Mouse (Mus musculus) heart, adult 2 months (tissue): ENCODE data around the gene Rerg. TPM values are rescaled to one million over a fixed set of nuclear protein-coding genes. Genes with fewer than 3 reads are reported as not detected.
A peak's percentile ranks its signal among the peaks of the same experiment; 100 is the strongest.

Experiments used
- DNase-seq, 2 experiments: peaks; one replicate each; pipeline ENCODE4 v3.0.0; 2021
- H3K27ac ChIP-seq: fragments of 200-600 bp; 2 replicates; pipeline ENCODE4 v1.8.1; 2022
- H3K27me3 ChIP-seq: fragments of 200-500 bp; 2 replicates; pipeline ENCODE4 v1.6.1; 2012; ENCODE audit warnings: mild to moderate bottlenecking, low read length, inconsistent platforms, mixed read lengths; ENCODE audit not compliant: control insufficient read depth, insufficient read depth
- H3K36me3 ChIP-seq: fragments of 200-500 bp; 2 replicates; pipeline ENCODE4 v1.6.1; 2012; ENCODE audit warnings: low read length, inconsistent platforms; ENCODE audit not compliant: control insufficient read depth, insufficient read depth
- H3K4me1 ChIP-seq: fragments of 200-500 bp; 2 replicates; pipeline ENCODE4 v1.6.1; 2011; ENCODE audit warnings: low read length; ENCODE audit not compliant: control insufficient read depth, insufficient read depth
- H3K4me3 ChIP-seq: fragments of 200-600 bp; 2 replicates; pipeline ENCODE4 v1.8.1; 2022
- H3K79me2 ChIP-seq: fragments of 200-500 bp; replicated peaks from 2 replicates; pipeline ENCODE4 v1.6.1; 2012; ENCODE audit warnings: mild to moderate bottlenecking, inconsistent platforms, low read length, moderate library complexity, mixed read lengths; ENCODE audit not compliant: control insufficient read depth, insufficient read depth
- H3K9ac ChIP-seq: fragments of 200-500 bp; 2 replicates; pipeline ENCODE4 v1.6.1; 2012; ENCODE audit warnings: low read depth, mild to moderate bottlenecking, control low read depth, inconsistent platforms, low read length, mixed read lengths
- CTCF ChIP-seq: fragments of 200-600 bp; IDR thresholded peaks from 2 replicates; pipeline ENCODE4 v1.8.1; 2022; ENCODE audit warnings: antibody characterized with exemption, mild to moderate bottlenecking, moderate library complexity
- EP300 ChIP-seq: fragments of 200-500 bp; IDR thresholded peaks from 2 replicates; pipeline ENCODE4 v1.6.1; 2011; ENCODE audit warnings: low read depth, low read length, control low read depth; ENCODE audit not compliant: insufficient read depth
- POLR2A ChIP-seq: fragments of 200-500 bp; IDR thresholded peaks from 2 replicates; pipeline ENCODE4 v1.6.1; 2011; ENCODE audit warnings: mild to moderate bottlenecking, low read depth, low read length, control low read depth; ENCODE audit not compliant: insufficient read depth
- WGBS: fragments of 180-500 bp; shearing (Covaris S2); methylation state at CpG from one replicate; pipeline ENCODE4 v1.1.7; 2018; 5-methylcytosine and 5-hydroxymethylcytosine counted together
- intact Hi-C: fragments of 180-260 bp; cut with DNase I; formaldehyde crosslinking; loops from one replicate; pipeline ENCODE4 v1.15.1; 2025
- polyA plus RNA-seq: library from polyadenylated mRNA; depleted of rRNA; stranded (reverse); fragments of >200 nt; gene quantifications from 2 replicates; pipeline ENCODE4 v1.2.3, GENCODE M21; 2012
- total RNA-seq, 2 experiments: library from RNA; stranded (reverse); gene quantifications; 2 replicates each; pipeline ENCODE4 v1.2.3; 2021

The Rerg gene
- total and polyA plus RNA-seq, 3 experiments = 1.5 to 4.5 (median 3.2) TPM

DNA sequence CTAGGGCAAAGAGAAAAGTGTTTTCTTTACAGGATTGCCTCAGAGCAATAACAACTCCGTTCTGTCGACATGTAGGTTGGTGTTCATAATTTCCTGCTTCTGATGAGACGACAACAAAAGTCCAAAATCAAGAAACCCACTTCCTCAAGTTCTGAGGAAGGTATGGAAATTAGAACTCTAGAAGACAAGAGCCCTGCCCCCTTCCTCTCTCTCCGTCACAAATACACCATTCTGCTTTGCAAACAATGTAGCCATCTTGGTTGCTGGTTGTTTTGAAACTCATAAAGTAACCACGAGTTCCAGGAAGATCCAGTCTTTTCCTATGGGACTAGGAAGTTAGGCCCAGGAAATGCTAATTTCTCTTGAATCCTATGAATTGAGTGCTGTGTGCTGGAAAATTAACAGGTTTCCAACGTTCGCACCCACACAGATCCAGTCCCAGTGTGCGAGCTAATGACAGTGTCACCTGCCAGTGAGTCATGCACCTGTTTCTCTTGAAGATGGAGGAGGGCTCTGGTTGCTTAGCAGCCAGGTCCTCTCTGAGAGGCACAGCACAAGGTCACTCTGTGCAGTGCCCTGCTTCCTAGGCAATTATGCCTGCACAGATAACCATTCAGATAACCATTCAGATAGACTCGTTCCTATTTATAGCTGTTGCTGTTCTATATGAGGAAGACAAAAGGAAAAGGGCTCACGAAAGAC lies 106.9 kb downstream of the Rerg start:
- Histone ChIP-seq H3K36me3 (no peaks in the 10 kb centered on the region), H3K9ac (no peak overlapping the region), H3K27me3 (no peaks in the 10 kb centered on the region), H3K4me1 (no peaks in the 10 kb centered on the region; the same call in 1 of the 2 replicates), H3K4me3 (no peak overlapping the region), H3K79me2 (no peaks in the 10 kb centered on the region), H3K27ac (no peak overlapping the region)
- DNase-seq = no peak
- TF ChIP-seq CTCF (no peak), POLR2A (no peak), EP300 (no peak)
- intact Hi-C loops = no loop called here
- WGBS = 46% methylated on average over 10 of the region's 10 CpGs

DNA sequence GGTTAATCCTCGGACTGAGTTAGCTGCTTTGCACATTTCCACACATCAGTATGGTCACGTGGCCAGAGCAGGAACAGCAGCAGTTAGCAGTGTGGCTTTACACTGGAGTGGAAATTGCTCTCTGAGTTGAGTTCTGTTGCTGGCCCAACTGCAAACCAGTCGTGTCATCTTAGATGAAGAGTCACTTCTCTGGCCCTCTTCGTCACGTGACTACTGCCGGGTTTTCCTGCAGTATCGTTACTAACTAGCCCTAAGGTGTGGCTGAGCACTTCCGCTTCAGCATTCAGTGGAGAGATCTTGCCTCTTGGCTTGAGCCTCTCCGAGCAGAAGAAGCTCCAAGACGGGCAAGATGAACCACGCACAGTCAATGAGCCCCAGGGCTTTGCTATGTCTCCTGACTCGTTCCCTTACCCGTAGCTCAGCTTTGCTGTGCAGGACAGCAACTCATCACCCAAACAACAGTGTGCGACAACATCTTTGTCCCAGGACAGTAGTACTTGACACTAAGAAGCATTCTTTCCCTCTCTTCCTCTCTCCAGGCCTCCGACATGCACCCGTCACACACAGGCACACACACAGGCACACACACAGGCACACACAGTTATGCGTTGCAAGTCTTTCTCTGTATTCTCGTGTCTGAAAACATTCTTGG lies 108.3 kb downstream of the Rerg start:
- no peak for TF ChIP-seq CTCF
- TF ChIP-seq EP300 = no peak
- TF ChIP-seq POLR2A = no peak
- DNase-seq = no peak
- no peaks in the 10 kb centered on the region for H3K36me3 ChIP-seq
- intact Hi-C loops = no loop called here
- H3K27me3 ChIP-seq = no peaks in the 10 kb centered on the region
- H3K9ac ChIP-seq = no peak overlapping the region
- WGBS = 90% methylated on average over 18 of the region's 18 CpGs
- no peaks in the 10 kb centered on the region for H3K79me2 ChIP-seq
- no peaks in the 10 kb centered on the region; the same call in 1 of the 2 replicates for H3K4me1 ChIP-seq
- H3K27ac ChIP-seq = no peak overlapping the region
- no peak overlapping the region for H3K4me3 ChIP-seq

DNA sequence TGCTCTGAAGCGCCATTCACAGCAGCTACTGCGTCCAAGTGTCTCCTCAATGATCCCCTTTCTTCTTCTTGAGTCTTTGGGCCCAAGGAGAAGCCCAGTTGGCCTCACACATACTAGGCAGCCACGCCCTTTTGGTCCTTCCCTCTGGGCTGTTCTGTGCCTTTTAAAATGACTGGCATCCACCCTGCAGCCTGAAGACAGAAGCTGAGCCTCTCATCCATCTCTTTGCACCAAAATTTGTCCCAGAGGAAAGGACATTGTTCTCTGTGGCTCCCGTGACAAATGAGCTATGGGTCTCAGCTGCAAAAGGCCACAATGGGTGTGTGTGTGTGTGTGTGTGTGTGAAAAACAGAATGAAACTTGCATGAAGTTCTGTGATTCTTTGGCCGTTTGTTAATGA lies 109.7 kb downstream of the Rerg start:
- intact Hi-C loops = no loop called here
- 71% methylated on average over 5 of the region's 5 CpGs for WGBS
- DNase-seq = no peak
- no peak overlapping the region for H3K9ac ChIP-seq
- no peaks in the 10 kb centered on the region for H3K36me3 ChIP-seq
- no peak overlapping the region for H3K27ac ChIP-seq
- H3K4me3 ChIP-seq = no peak overlapping the region
- H3K4me1 ChIP-seq = no peaks in the 10 kb centered on the region; the same call in 1 of the 2 replicates
- no peaks in the 10 kb centered on the region for H3K79me2 ChIP-seq
- H3K27me3 ChIP-seq = no peaks in the 10 kb centered on the region
- TF ChIP-seq CTCF (no peak), POLR2A (no peak)

DNA sequence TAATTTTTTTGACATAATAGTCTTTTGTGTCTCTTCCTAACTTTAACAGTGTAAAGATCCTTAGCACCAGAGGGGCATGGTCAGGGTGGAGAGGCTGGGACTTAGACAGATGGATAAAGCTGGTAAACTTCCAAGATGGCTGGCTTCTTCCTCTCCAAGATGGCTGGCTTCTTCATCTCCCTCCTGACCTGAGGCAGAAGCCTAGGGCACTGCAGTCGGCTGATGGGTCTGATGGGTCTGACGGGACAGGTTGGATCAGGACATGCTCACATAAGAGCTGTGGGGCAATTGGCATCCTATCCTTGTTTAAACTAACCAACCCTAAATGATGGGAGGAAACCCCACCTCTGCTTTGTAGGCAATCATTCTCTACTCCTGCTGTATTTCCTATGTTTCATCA lies 112.0 kb downstream of the Rerg start:
- no peak for TF ChIP-seq POLR2A
- TF ChIP-seq EP300 = no peak
- TF ChIP-seq CTCF = no peak
- Histone ChIP-seq H3K79me2 (no peaks in the 10 kb centered on the region), H3K9ac (no peak overlapping the region), H3K27me3 (no peaks in the 10 kb centered on the region), H3K36me3 (no peaks in the 10 kb centered on the region), H3K27ac (no peak overlapping the region), H3K4me3 (no peak overlapping the region), H3K4me1 (no peaks in the 10 kb centered on the region)
- no peak for DNase-seq
- 96% methylated on average over 2 of the region's 2 CpGs for WGBS
- intact Hi-C loops = no loop called here

DNA sequence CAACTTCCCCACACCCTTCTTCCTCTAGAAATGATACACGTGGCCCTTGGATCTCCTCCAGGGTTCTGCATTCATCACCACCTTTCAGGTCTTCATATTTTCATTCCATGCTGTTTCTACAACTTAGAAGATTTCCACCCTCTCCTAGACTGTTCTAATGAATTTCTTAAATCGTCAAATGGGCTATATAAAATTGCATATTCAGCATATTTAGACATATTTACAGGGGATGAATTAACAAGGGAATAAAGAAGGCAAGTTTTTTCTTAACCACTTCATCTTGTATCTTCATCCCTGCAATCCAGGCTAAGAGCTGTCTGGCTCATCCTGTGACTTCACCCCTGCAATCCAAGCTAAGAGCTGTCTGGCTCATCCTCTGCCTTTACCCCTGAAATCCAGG lies 116.2 kb downstream of the Rerg start:
- H3K36me3 ChIP-seq = no peaks in the 10 kb centered on the region
- no peak for DNase-seq
- intact Hi-C loops = no loop called here

DNA sequence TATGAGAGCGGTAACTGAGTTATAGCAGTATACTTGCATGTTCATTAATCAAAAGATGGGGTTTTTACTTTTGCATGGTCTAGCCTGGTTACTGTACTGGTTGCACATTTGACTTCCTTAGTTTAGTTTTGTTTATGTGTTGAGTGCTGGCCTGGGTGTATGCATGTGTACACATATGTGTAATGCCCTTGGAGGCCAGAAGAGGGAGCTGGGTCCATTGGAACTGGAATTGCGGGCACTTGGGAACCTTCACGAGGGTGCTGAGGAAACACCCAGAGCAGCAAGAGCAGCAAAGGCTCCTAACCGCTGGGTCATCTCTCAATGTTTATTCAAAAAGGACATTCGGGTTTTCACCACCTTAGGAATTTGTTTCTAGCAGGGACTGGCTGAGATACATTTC lies 116.8 kb downstream of the Rerg start:
- Histone ChIP-seq H3K4me1 (no peaks in the 10 kb centered on the region), H3K9ac (no peak overlapping the region), H3K27me3 (no peaks in the 10 kb centered on the region), H3K4me3 (no peak overlapping the region), H3K79me2 (no peaks in the 10 kb centered on the region), H3K27ac (no peak overlapping the region), H3K36me3 (no peaks in the 10 kb centered on the region)
- WGBS = 70% methylated on average over 5 of the region's 5 CpGs
- DNase-seq = no peak
- intact Hi-C loops = no loop called here
- TF ChIP-seq EP300 (no peak), CTCF (peak; percentile 63)

More for the DNA sequence above, 116.2 kb downstream of the Rerg start:
- TF ChIP-seq EP300 = no peak
- TF ChIP-seq POLR2A = no peak
- no peak for TF ChIP-seq CTCF
- no peaks in the 10 kb centered on the region for H3K4me1 ChIP-seq
- H3K79me2 ChIP-seq = no peaks in the 10 kb centered on the region
- no peak overlapping the region for H3K27ac ChIP-seq
- no peak overlapping the region for H3K9ac ChIP-seq
- H3K4me3 ChIP-seq = no peak overlapping the region
- H3K27me3 ChIP-seq = no peaks in the 10 kb centered on the region
- WGBS = 54% methylated on average over 2 of the region's 2 CpGs
